Mouse (Mus musculus) ES-E14 (cell line): Measurements from ENCODE around the gene Epas1.

ENCODE experiments used
- HCFC1 ChIP-seq: IDR thresholded peaks from 2 replicates; pipeline ENCODE4 v1.6.1; 2012; ENCODE audit warnings: low read length, inconsistent platforms, borderline replicate concordance; ENCODE audit not compliant: insufficient read depth
- ZNF384 ChIP-seq: IDR thresholded peaks from 2 replicates; pipeline ENCODE4 v1.6.1; 2012; ENCODE audit warnings: low read depth, low read length, inconsistent platforms

- TF ChIP-seq HCFC1 (no peak), ZNF384 (no peak)
These were observed 19.6 kb downstream of the Epas1 start for GRCm38 (mm10) chr17:86772929-86773588.
